Mouse (Mus musculus) left cerebral cortex, adult 18-20 months (tissue): ENCODE measurements at regions not wholly inside any gene's neighbourhood (a gene's known extent, or its start where the extent isn't known, plus 50 kb on each side); places are given as distances from the start of the nearest gene placed in this dataset.
A peak's percentile ranks its signal among the peaks of the same experiment; 100 is the strongest.

Source experiments
- DNase-seq, 2 experiments: peaks; one replicate each; pipeline ENCODE4 v3.0.0; 2021 to 2022; ENCODE audit warnings: low spot score in 2 of 2, mixed read lengths in 1 of 2

- peak; percentile 50 to 62 for DNase-seq
These were observed 65.5 kb upstream of the C2cd4b start for GRCm38 (mm10) chr9:67693716-67694115.

- no peak for DNase-seq
These were observed 60.4 kb upstream of the C2cd4b start for GRCm38 (mm10) chr9:67698796-67699195.

GRCm38 (mm10) chr9:67699846-67700579 is 59.2 kb upstream of the C2cd4b start:
- DNase-seq = peak in 1 of 2 experiments; percentile 22

GRCm38 (mm10) chr9:67708246-67708960 is 50.8 kb upstream of the C2cd4b start:
- DNase-seq = no peak
